Mouse (Mus musculus) midbrain, embryonic 15.5 days (tissue): ENCODE data around the gene Hoxc5. TPM values are rescaled to one million over a fixed set of nuclear protein-coding genes. Genes with fewer than 3 reads are reported as not detected.

ENCODE experiments used
- ATAC-seq: fragments of 200-750 bp; cut with Nextera tagmentation; replicated peaks from 2 replicates; pipeline ENCODE4 v1.8.0; 2017; ENCODE audit warnings: moderate TSS enrichment
- H3K27ac ChIP-seq: fragments of 300-500 bp; sonication (generic); 2 replicates; pipeline ENCODE4 v1.5.1; 2015; ENCODE audit warnings: mild to moderate bottlenecking, inconsistent platforms
- H3K27me3 ChIP-seq: fragments of 300-500 bp; sonication (generic); replicated peaks from 2 replicates; pipeline ENCODE4 v1.6.1; 2015; ENCODE audit warnings: inconsistent platforms
- H3K36me3 ChIP-seq: fragments of 300-500 bp; sonication (generic); replicated peaks from 2 replicates; pipeline ENCODE4 v1.6.1; 2015; ENCODE audit warnings: inconsistent platforms
- H3K4me1 ChIP-seq: fragments of 300-500 bp; sonication (generic); 2 replicates; pipeline ENCODE4 v1.6.1; 2015; ENCODE audit warnings: inconsistent platforms
- H3K4me2 ChIP-seq: fragments of 300-500 bp; sonication (generic); 2 replicates; pipeline ENCODE4 v1.6.1; 2015; ENCODE audit warnings: inconsistent platforms, mild to moderate bottlenecking, moderate library complexity
- H3K4me3 ChIP-seq: fragments of 300-500 bp; sonication (generic); 2 replicates; pipeline ENCODE4 v1.5.1; 2015; ENCODE audit warnings: mild to moderate bottlenecking, inconsistent platforms
- H3K9ac ChIP-seq: fragments of 300-500 bp; sonication (generic); 2 replicates; pipeline ENCODE4 v1.6.1; 2015; ENCODE audit warnings: mild to moderate bottlenecking, inconsistent platforms
- H3K9me3 ChIP-seq: fragments of 300-500 bp; sonication (generic); 2 replicates; pipeline ENCODE4 v1.6.1; 2016; ENCODE audit warnings: inconsistent platforms
- WGBS: fragments of 180-500 bp; shearing (Covaris S2); methylation state at CpG from one replicate; pipeline ENCODE4 v1.1.7; 2015; ENCODE audit warnings: mixed read lengths; 5-methylcytosine and 5-hydroxymethylcytosine counted together
- polyA plus RNA-seq: library from polyadenylated mRNA; unstranded; fragments of >200 nt; fragmentation: Nextera tagmentation; extraction: Ambion mirVana; gene quantifications from 2 replicates; pipeline ENCODE4 v1.2.1, GENCODE M21; 2015

Hoxc5 gene
- polyA plus RNA-seq, 1 experiment from 2014 or later: not detected

GRCm38 (mm10) chr15:102988078-102988477 is 20.8 kb downstream of the Hoxc5 start:
- Histone ChIP-seq H3K36me3 (no peaks in the 10 kb centered on the region), H3K4me1 (peaks cover 4% of the 10 kb centered on the region; the same call in 1 of the 2 replicates), H3K4me2 (no peak overlapping the region), H3K9ac (no peak overlapping the region), H3K9me3 (no peaks in the 10 kb centered on the region), H3K27me3 (peaks cover 95% of the 10 kb centered on the region), H3K27ac (no peak overlapping the region), H3K4me3 (no peak overlapping the region)
- ATAC-seq: no peak
- WGBS: 10% methylated on average over 5 of the region's 5 CpGs

GRCm38 (mm10) chr15:102990461-102991397 is 23.5 kb downstream of the Hoxc5 start, which contains the start of gene Hoxc8:
Gene Hoxc8 (plus strand): TSS chr15:102990607.
- H3K4me2 ChIP-seq: no peak within 1 kb of the TSS
- H3K36me3 ChIP-seq: no peaks in the 10 kb centered on the region
- 0 out of 2 replicates have a peak within 1 kb of the TSS, but pooled peaks have one; percentile 8 for H3K4me3 ChIP-seq
- WGBS: under 1% methylated on average over 66 of the region's 69 CpGs
- no peaks in the 10 kb centered on the region for H3K9me3 ChIP-seq
- no peak within 1 kb of the TSS for H3K9ac ChIP-seq
- H3K27ac ChIP-seq: no peak within 1 kb of the TSS
- H3K27me3 ChIP-seq: peaks cover 95% of the 10 kb centered on the region
- H3K4me1 ChIP-seq: peaks cover 4% of the 10 kb centered on the region; the same call in 1 of the 2 replicates
- ATAC-seq: no peak

GRCm38 (mm10) chr15:102991782-102992181 is 24.5 kb downstream of the Hoxc5 start:
- H3K27me3 ChIP-seq: peaks cover 92% of the 10 kb centered on the region
- H3K9ac ChIP-seq: no peak overlapping the region
- no peak overlapping the region for H3K4me3 ChIP-seq
- no peaks in the 10 kb centered on the region for H3K36me3 ChIP-seq
- peaks cover 4% of the 10 kb centered on the region; the same call in 1 of the 2 replicates for H3K4me1 ChIP-seq
- ATAC-seq: no peak
- H3K9me3 ChIP-seq: no peaks in the 10 kb centered on the region
- 2% methylated on average over 7 of the region's 7 CpGs for WGBS
- H3K27ac ChIP-seq: no peak overlapping the region
- H3K4me2 ChIP-seq: no peak overlapping the region

- no peaks in the 10 kb centered on the region for H3K36me3 ChIP-seq
- no peaks in the 10 kb centered on the region for H3K9me3 ChIP-seq
- no peak overlapping the region for H3K4me2 ChIP-seq
- H3K27me3 ChIP-seq: peaks cover 91% of the 10 kb centered on the region
- ATAC-seq: no peak
- WGBS: under 1% methylated on average over 11 of the region's 11 CpGs
- no peak overlapping the region for H3K4me3 ChIP-seq
- H3K27ac ChIP-seq: no peak overlapping the region
- no peak overlapping the region for H3K9ac ChIP-seq
- H3K4me1 ChIP-seq: peaks cover 4% of the 10 kb centered on the region; the same call in 1 of the 2 replicates
Observed at GRCm38 (mm10) chr15:102992206-102992605, 25.0 kb downstream of the Hoxc5 start.

GRCm38 (mm10) chr15:102992863-102993262 is 25.6 kb downstream of the Hoxc5 start:
- Histone ChIP-seq H3K9ac (no peak overlapping the region), H3K27me3 (peaks cover 91% of the 10 kb centered on the region), H3K4me2 (no peak overlapping the region), H3K27ac (no peak overlapping the region), H3K4me1 (peaks cover 4% of the 10 kb centered on the region; the same call in 1 of the 2 replicates), H3K36me3 (no peaks in the 10 kb centered on the region), H3K9me3 (no peaks in the 10 kb centered on the region), H3K4me3 (no peak overlapping the region)
- no peak for ATAC-seq
- WGBS: 0% methylated on average over 3 of the region's 3 CpGs

- no peak overlapping the region for H3K9ac ChIP-seq
- no peak overlapping the region for H3K27ac ChIP-seq
- no peak overlapping the region for H3K4me2 ChIP-seq
- H3K27me3 ChIP-seq: peaks cover 93% of the 10 kb centered on the region
- no peak for ATAC-seq
- no peaks in the 10 kb centered on the region for H3K9me3 ChIP-seq
- no peak overlapping the region for H3K4me3 ChIP-seq
- WGBS: under 1% methylated on average over 9 of the region's 9 CpGs
- peaks cover 11% of the 10 kb centered on the region for H3K4me1 ChIP-seq
- H3K36me3 ChIP-seq: no peaks in the 10 kb centered on the region
Observed at GRCm38 (mm10) chr15:102996548-102996947, 29.3 kb downstream of the Hoxc5 start.

GRCm38 (mm10) chr15:102997431-102997830 is 30.2 kb downstream of the Hoxc5 start:
- Histone ChIP-seq H3K4me3 (no peak overlapping the region), H3K36me3 (no peaks in the 10 kb centered on the region), H3K4me1 (peaks cover 11% of the 10 kb centered on the region), H3K9ac (no peak overlapping the region), H3K4me2 (no peak overlapping the region), H3K27me3 (peaks cover 93% of the 10 kb centered on the region), H3K9me3 (no peaks in the 10 kb centered on the region), H3K27ac (no peak overlapping the region)
- no peak for ATAC-seq
- WGBS: 0% methylated on average over 3 of the region's 3 CpGs

- no peak within 1 kb of the TSS for H3K27ac ChIP-seq
- H3K27me3 ChIP-seq: peaks cover 93% of the 10 kb centered on the region
- no peaks in the 10 kb centered on the region for H3K9me3 ChIP-seq
- H3K4me2 ChIP-seq: peak within 1 kb of the TSS; percentile 50
- H3K4me1 ChIP-seq: peaks cover 11% of the 10 kb centered on the region
- no peaks in the 10 kb centered on the region for H3K36me3 ChIP-seq
- no peak for ATAC-seq
- under 1% methylated on average over 19 of the region's 19 CpGs for WGBS
- H3K4me3 ChIP-seq: peak within 1 kb of the TSS; percentile 33
- no peak within 1 kb of the TSS for H3K9ac ChIP-seq
Observed at GRCm38 (mm10) chr15:102997939-102998355, 30.7 kb downstream of the Hoxc5 start, which contains the start of gene Hoxc6. Gene Hoxc6 (plus strand): TSS chr15:102998257.

- H3K4me1 ChIP-seq: peaks cover 11% of the 10 kb centered on the region
- no peaks in the 10 kb centered on the region for H3K9me3 ChIP-seq
- H3K27ac ChIP-seq: no peak overlapping the region
- no peaks in the 10 kb centered on the region for H3K36me3 ChIP-seq
- peak overlapping the region; percentile 50 for H3K4me2 ChIP-seq
- H3K4me3 ChIP-seq: peak overlapping the region; percentile 33
- ATAC-seq: no peak
- WGBS: under 1% methylated on average over 19 of the region's 19 CpGs
- H3K9ac ChIP-seq: no peak overlapping the region
- H3K27me3 ChIP-seq: peaks cover 95% of the 10 kb centered on the region
Observed at GRCm38 (mm10) chr15:102998608-102999182, 31.5 kb downstream of the Hoxc5 start.

- ATAC-seq: 0 out of 2 replicates have a peak, but pooled peaks have one; percentile 24
- WGBS: under 1% methylated on average over 33 of the region's 33 CpGs
- Histone ChIP-seq H3K9ac (no peak overlapping the region), H3K4me1 (peaks cover 11% of the 10 kb centered on the region), H3K27ac (no peak overlapping the region), H3K27me3 (peaks cover 95% of the 10 kb centered on the region), H3K9me3 (no peaks in the 10 kb centered on the region), H3K4me2 (peak overlapping the region; percentile 50), H3K4me3 (peak overlapping the region; percentile 33), H3K36me3 (no peaks in the 10 kb centered on the region)
Observed at GRCm38 (mm10) chr15:102999183-102999831, 32.1 kb downstream of the Hoxc5 start.

- H3K4me3 ChIP-seq: no peak overlapping the region
- WGBS: 2% methylated on average over 11 of the region's 11 CpGs
- H3K4me1 ChIP-seq: peaks cover 11% of the 10 kb centered on the region
- no peak overlapping the region for H3K4me2 ChIP-seq
- ATAC-seq: no peak
- H3K27ac ChIP-seq: no peak overlapping the region
- no peaks in the 10 kb centered on the region for H3K9me3 ChIP-seq
- H3K27me3 ChIP-seq: peaks cover 96% of the 10 kb centered on the region
- no peak overlapping the region for H3K9ac ChIP-seq
- no peaks in the 10 kb centered on the region for H3K36me3 ChIP-seq
Observed at GRCm38 (mm10) chr15:102999955-103000354, 32.7 kb downstream of the Hoxc5 start.

- no peak overlapping the region for H3K4me3 ChIP-seq
- WGBS: 3% methylated on average over 24 of the region's 24 CpGs
- no peak for ATAC-seq
- peaks cover 11% of the 10 kb centered on the region for H3K4me1 ChIP-seq
- no peak overlapping the region for H3K9ac ChIP-seq
- peaks cover 96% of the 10 kb centered on the region for H3K27me3 ChIP-seq
- H3K4me2 ChIP-seq: no peak overlapping the region
- no peak overlapping the region for H3K27ac ChIP-seq
- H3K36me3 ChIP-seq: no peaks in the 10 kb centered on the region
- H3K9me3 ChIP-seq: no peaks in the 10 kb centered on the region
Observed at GRCm38 (mm10) chr15:103000501-103000901, 33.3 kb downstream of the Hoxc5 start.
